Mouse (Mus musculus): ENCODE data around the gene Sult6b2.
A peak's percentile ranks its signal among the peaks of the same experiment; 100 is the strongest.

The Sult6b2 gene

DNA sequence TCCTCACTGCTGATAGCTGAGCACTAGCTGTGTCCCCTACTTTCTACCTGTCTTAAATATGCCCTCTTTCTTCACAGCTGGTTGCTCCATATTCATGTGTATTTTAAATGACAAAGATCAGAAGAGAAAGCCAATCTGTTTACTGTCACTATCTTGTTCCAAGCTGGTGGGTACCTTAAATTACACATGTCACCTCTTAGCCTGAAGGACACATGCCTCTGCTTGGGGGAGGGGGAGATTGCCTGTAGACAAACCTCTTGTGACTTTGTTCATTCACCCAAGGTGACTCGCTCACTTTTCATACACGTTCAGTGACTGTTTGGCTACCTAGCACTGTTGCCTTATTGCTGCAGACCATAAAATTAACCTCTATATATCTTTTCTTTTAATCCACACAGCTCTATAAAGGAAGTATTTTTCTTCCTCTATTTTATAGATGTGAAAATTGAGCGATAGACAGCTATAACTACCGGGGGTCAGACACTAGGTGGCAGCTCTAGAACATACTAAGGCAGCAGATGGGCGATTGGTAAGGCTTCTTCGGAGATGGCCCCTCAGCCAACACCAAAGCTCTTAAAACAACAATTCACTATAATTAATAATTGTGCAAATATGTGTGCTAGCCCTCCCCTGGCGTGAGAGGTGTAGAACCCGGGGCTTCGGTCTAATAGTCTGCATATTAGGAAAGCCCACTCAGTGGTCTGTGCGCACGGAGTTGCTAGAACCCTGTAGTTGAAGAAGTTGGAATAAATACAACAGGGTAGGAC, 25.1 kb downstream of the Sult6b2 start:
- peak; percentile 35 to 60 for DNase-seq (ENCODE audit: low spot score in 2 of 2)

DNA sequence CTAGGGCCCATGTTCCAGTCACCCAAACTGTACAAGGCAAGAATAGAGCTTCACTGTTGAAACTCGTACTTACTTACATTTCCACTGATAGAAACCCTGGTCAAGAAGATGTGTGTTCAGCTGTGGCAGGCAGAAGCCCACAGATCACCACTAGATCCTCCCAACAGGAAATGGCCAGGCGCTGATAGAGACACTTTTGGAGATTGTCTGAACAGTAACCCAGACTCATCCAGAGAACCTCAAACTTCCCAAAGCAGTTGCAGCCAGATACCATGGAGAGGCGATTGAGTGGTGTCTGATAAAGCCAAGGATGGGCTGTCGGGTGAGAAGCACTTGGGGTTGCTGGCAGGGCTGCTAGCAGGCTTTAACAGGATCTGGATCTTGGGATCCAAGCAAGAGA, 27.4 kb downstream of the Sult6b2 start:
- DNase-seq (ENCODE audit: low spot score in 2 of 2): no peak

DNA sequence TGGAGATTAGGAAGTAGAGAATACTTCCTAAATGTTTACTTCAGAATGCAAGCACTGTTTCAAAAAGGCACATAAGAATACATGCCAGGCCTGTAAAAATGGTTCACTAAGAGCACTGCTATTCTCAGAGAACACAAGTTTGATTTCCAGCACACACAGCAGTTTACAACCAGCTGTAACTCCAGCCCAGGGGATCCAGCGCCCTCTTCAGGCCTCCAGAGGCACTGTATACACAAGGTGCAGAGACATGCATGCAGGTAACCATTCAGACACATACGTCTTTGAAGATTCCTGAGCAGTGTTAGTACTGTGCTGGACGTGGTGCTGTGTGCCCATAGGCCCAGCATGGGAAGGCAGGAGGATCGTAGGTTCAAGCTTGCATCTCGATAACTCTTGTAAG, 30.7 kb downstream of the Sult6b2 start:
- no peak for DNase-seq (ENCODE audit: low spot score in 2 of 2)

- no peak for DNase-seq (ENCODE audit: low spot score in 2 of 2)
These were observed 32.7 kb downstream of the Sult6b2 start for GRCm38 (mm10) chr6:142771643-142772042.

DNA sequence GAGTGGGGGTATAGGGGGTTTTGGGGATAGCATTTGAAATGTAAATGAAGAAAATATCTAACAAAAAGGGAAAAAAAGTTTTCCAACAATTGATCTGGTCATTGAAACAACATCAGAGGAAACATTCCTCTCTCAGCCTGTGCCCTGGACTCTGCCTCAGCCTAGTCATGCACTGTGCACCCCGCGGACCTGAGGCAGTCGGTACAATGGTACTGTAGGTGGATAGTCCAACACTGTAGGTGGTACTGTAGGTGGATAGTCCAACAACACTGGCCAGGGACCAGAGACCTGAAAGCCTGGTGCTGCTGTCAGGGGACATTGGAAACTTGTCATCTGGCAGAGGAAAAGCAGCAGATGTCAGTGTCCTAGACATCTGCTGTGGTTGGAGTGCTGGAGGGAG, 34.4 kb downstream of the Sult6b2 start:
- no peak for DNase-seq (ENCODE audit: low spot score in 2 of 2)

DNA sequence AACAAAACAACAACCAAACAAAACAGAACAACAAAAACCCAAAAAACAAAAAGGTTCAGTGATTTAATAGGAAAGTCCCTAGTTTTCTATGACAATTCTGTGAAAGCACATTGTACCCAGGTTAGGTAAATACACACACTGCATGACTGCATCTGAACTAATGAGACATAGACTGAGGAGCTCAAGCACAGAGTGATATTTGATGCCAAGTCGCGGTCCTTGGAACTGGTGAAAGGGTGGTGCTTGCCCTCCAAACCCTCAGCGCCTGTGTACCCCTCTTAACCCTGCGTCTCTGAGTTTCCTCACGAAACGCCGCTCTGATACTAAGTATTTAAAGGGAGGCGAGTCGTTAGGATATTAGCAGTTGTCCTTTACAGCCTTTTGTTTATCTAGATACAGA, 37.0 kb downstream of the Sult6b2 start:
- no peak for DNase-seq (ENCODE audit: low spot score in 2 of 2)

GRCm38 (mm10) chr6:142764933-142765332, 39.4 kb downstream of the Sult6b2 start:
- no peak for DNase-seq (ENCODE audit: low spot score in 2 of 2)

DNA sequence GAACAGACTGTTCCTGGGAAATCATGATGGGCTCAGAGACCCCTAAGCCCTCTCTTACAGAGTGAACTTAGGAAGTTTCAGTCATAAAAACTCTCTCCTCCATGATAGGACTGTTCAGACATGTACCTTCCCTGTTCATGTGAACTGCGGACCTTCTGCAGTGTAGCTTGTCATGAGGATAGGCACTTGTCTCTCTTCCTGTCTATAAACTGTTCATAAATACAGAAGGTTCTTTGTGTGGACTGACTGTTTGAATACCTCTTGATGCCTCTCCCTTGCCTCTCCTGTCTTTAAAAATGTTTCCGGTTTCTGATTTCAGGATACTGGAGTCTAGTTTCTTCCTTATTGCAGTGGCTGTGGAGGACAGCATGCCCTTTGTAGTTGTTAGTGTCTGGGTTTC, 44.7 kb downstream of the Sult6b2 start:
- no peak for DNase-seq (ENCODE audit: low spot score in 2 of 2)

DNA sequence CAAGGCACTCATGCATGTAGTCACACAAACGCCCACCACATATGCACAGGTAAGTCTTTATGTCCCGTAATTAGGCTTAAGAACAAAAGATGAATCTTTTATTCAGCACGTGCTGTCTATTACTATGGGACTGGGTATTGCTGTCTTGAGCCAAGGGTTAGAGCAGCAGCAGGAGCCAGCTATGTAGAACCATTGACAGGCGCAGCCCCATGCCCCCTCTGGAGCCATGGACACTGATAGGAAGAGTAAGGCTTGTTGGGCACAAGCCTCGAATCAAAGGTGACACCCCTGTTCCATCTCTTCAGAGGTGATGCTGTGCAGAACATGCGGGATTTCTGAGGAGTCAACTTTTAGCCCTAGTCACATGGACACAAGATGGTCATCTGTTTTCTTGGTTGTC, 45.7 kb downstream of the Sult6b2 start:
- no peak for DNase-seq (ENCODE audit: low spot score in 2 of 2)

- DNase-seq (ENCODE audit: low spot score in 2 of 2): no peak
These were observed 46.3 kb downstream of the Sult6b2 start for GRCm38 (mm10) chr6:142757976-142758375.

DNA sequence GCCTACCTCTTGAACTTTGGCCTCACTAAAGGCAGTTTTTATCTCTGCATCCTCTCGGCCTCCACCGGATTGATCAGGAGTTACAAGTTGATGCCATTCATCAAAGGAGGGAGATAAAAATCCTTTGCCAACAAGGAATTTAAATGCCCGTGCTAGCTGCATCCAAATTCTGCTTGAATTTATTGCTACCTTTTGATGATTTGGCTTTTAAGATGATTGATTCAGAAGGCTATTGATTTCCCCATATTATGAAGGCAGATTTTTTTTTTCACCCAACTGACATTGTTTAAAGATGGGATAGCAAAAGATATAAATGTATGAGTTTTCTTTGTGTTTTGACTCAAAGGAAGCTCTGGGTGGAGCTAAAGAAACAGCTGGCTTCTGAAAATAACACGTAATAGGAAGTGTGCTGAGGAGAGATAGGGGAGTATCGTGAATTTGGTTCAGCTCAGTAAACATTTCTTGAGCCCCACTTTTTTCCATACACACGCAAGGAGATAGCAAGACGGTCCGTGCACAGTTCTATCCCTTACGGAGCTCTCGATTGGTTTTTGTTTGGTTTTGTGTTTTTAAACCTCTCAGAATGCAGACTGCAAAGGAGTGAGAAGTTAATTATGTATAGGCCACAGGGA, 46.9 kb downstream of the Sult6b2 start:
- no peak for DNase-seq (ENCODE audit: low spot score in 2 of 2)

DNA sequence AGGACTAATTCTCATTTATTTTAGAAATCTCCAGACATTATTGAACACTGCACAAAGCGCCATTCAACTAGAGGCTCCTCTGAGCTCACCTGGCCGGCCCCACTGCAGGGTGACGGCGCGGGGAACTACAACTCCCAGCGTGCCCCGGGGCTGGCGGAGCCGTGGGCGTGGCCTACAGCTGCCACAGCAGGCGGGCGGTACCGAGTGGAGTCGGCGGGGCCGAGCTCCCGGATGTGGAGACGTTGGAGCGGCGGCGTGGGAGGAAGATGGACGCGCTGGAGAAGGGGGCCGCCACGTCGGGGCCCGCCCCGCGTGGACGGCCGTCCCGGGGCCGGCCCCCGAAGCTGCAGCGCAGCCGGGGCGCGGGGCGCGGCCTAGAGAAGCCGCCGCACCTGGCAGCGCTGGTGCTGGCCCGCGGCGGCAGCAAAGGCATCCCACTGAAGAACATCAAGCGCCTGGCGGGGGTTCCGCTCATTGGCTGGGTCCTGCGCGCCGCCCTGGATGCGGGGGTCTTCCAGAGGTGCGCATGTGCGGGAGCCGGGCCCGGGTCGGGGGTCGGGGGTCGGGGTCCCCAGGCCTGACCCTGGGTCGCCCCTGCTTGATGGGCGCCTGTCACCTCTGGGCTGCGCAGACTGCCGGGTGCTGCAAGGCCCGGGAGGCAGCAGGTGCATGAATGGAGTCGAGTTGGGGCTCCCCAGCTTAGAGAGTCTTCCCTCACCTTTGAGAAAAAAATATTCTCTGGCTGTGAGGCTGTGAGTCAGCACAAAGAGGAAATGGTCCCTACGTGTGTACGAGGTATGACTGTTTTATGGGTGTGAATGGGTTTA, 47.6 kb downstream of the Sult6b2 start, which contains the start of gene Cmas:
Cmas (plus strand) TSS at position 180 of the 827 bp plus-strand sequence.
- peak; percentile 89 to 94 for DNase-seq (ENCODE audit: low spot score in 2 of 2)

DNA sequence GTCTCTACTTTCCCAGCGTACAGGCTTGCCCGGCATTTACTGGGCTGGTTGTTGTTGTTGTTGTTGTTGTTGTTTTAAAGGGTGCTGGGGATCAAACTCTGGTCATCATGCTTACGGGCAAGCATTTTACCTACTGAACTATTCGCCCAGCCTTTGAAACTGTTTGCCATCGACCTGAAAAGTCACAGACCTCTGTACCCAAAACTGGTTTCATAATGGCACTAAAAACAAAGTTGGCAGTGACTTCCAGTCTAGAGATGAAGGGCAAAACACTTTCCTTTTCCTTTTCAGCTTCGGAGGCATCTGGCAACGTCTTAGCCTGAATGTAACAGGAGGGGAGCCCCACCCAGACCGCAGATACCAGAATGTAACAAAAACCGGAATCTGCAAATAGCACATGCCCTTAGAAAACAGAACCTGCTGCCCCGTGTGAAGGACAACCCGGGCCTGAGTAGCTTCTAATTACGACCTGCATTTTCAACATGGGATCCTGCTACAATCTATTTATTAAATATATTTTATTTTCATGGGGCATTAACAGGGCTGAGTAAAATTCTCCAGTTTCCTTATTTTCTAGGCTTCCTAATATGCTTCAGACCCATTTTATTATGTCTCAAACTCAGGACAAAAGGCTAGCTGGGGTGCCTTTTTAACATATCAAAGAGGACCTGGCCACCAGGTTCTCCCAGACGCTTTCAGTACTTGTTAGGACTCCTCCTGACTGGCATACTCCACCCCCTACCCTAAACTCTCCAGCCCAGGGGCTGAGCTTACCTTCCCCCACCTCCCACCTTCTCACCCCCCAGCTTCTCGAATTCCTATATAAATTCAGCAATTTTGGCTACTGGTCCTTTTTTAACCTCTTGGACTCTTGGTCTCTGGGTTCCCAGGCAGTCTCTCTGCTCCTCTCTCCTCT, 51.7 kb downstream of the Sult6b2 start:
- DNase-seq (ENCODE audit: low spot score in 2 of 2): no peak

DNA sequence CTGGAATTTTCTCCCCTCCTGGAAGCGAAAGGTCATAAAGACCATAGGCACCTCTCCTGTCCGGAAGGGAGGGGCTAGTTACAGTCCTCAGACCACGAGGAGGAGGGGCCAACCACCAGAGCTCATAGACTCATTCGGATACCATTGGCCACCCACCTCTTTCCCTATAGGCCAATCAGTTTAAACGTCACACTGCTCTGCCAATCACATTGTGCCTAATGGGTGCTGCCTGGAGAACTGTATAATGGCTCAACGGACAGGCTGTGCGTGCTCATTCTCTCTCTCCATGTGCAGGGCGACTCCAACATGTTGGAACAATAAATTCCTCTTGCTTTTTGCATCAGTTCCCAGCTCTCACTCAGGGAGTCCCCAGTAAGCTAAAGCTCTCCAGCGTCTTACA, 52.9 kb downstream of the Sult6b2 start:
- no peak for DNase-seq (ENCODE audit: low spot score in 2 of 2)

DNA sequence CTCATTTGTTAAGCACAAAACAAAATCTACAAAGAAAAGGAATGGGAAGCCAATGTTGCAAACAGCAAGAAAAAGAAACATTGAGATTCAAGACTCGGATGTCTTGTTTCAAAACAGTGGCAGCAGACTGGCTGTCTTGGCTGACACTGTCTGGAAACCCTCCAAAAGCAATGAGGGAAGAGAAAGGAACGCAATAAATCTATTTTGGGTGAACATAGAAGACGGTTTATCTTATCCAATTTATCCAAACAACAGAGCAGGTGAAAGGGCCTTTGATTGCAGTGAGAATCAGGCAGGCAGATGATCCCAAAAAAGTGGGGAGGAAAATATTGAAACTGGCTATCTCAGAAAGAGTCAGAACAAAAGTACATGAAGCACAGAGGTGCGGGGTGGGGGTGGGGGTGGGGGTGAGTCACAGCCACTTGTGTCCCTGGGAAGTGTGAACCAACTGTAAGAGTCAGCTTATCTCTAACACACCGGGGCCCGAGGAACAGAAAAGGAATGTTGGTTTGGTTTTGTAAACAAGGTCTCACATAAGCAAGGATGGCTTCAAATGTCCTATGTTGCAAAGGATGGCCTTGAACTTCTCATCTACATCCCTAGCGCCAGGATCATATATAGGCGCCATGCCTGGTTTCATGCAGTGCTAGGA, 56.1 kb downstream of the Sult6b2 start:
- no peak for DNase-seq (ENCODE audit: low spot score in 2 of 2)

DNA sequence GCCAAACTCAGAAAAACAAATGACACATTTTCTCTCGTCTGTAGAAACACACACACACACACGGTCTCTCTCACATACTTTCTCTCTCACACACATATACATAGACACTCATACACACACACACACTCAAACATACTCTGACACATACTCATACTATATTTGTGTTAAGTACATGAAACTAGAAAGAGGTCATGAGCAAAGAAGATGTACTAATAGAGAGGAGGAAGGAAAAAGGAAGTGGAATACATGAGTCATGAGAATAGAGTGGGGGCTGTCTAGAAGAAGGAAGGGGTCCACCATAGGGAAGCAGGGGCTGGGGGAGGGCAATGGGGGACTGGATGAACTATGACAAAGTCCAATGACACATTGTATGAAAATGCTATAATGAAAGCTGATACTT, 57.1 kb downstream of the Sult6b2 start:
- no peak for DNase-seq (ENCODE audit: low spot score in 2 of 2)

DNA sequence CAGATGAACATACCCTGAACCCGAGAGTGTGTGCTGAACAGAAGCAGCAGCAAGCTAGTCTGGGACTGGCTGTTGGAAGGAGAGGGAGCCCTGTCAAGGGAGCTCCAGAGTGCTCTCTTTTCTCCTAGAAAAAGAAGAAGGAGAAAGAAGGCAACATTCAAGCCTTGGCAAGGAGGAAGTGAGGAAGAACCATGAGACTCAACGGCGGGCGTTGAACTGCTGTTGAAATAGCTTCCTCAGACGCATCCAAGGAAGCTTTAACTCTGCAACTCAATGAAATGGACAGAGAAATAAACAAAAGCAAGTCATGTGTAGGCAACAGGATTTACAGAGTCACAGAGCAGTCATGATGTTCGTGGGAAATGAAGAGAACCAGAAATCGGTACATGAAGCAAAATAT, 57.5 kb downstream of the Sult6b2 start:
- DNase-seq (ENCODE audit: low spot score in 2 of 2): no peak

DNA sequence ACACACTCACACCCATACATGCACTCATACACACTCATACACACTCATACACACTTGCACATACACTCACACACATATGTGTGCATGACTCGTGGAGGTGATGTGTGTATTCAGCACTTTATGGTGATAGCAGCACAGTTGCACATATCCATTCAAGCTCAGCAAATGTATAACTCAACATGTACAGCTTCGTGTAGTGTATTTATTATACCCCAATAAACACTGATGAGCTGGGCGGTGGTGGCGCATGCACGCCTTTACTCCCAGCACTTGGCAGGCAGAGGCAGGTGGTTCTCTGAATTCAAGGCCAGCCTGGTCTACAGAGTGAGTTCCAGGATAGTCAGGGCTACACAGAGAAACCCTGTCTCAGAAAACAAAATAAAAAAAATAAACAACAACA, 58.8 kb downstream of the Sult6b2 start:
- DNase-seq (ENCODE audit: low spot score in 2 of 2): no peak

- no peak for DNase-seq (ENCODE audit: low spot score in 2 of 2)
These were observed 61.1 kb downstream of the Sult6b2 start for GRCm38 (mm10) chr6:142743193-142743592.

- no peak for DNase-seq (ENCODE audit: low spot score in 2 of 2)
These were observed 62.5 kb downstream of the Sult6b2 start for GRCm38 (mm10) chr6:142741763-142742162.

DNA sequence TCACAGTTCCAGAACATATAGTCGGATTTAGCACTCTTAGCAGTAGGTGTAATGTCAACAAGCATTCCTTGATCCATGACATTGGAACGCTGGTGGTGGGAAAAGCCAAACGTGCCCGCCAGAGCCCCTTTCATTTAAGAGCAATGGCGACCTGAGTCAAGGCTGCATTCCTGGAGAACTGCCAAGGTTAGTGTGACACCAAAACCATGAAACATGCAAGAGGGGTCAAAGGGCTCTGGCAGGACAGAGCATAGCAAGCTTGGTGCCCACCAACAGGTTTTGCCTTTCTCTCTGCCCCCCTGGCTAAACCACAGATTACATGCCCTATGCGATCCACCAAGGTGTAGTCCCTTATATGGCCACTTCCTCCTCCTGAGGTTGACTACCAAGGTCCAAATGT, 65.7 kb downstream of the Sult6b2 start:
- no peak for DNase-seq (ENCODE audit: low spot score in 2 of 2)
